Mouse (Mus musculus): Measurements from ENCODE around the gene Stard9.
A peak's percentile ranks its signal among the peaks of the same experiment; 100 is the strongest.

Gene Stard9

DNA sequence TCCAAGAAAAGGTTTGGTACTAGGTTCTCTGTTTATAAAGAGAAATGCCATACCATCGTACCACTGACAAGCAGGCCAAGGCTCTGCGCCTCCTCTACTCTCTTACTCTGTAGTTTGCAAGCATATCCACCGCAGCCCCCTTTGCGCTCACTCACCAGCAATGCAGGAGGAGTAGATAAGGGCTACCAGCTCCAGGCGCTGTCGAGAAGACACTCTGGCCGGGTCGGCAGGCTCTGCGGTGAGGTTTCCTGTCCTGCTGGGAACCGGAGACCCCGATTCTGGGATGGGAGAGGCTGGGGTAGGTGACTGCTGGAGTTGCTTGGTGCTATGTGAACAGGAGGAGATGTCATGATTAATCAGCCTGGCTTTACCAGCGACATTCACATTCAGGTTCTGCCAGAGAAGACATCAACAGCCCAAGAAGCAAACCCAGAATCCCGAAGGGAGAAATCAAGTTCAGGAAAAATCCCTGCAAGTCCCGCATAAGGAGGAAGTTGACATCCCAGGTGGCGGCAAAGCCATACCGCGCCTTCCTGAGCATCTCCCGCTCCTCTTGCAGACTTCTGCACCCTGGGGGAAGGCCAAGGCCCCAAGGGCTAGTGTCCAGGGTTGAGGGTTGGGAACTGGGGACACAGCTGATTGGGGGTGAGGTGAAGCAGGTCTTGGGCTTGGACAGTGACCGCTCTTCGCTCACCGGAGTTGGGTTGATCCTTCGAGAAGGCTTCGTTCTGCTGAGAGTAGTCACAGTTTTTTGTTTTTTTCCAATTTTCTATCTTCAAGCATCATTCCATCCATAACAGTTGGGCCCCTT is 101.1 kb downstream of the Stard9 start:
- DNase-seq (ENCODE audit: low read depth, low spot score), result no peak

- DNase-seq (ENCODE audit: low read depth, low spot score), result peak; percentile 33
Observed at GRCm38 (mm10) chr2:120730639-120731166, 101.8 kb downstream of the Stard9 start.

DNA sequence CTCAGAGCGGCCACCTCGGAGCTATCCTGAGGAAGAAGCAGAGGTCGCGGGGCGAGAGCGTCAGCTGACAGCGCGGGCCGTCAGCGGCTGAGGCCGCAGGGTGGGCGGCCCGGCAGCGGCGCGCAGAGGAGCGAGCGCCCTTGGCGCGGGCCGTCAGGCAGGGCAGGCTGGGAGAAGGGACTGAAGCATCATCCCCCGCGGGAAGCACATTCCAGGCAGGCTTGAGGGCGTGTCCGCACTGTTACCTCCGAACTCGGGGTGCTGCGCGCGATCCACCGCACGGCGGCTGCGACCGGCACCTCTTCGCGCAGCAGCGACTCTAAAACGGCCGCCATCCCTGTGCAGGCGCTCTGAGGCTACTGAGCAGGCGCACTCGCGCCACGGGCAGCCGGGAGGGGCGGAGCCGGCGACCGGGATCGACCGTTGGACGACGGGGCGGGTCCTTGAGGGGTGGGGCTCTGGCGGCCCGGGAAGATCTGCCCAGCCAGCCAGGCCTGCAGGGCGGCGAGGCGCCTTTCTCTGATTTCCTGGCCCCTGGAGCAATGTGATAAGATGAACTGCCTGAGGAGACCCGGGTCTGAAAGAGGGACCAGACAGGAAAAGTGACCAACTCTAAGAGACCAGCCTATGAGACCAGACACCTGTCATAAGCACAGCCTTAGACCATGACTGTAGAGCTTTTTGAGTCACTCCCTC is 102.4 kb downstream of the Stard9 start:
- peak; percentile 94 for DNase-seq (ENCODE audit: low read depth, low spot score)

- no peak for DNase-seq (ENCODE audit: low read depth, low spot score)
Observed at GRCm38 (mm10) chr2:120731877-120732530, 103.1 kb downstream of the Stard9 start.

- no peak for DNase-seq (ENCODE audit: low read depth, low spot score)
Observed at GRCm38 (mm10) chr2:120745496-120745895, 116.6 kb downstream of the Stard9 start.

DNA sequence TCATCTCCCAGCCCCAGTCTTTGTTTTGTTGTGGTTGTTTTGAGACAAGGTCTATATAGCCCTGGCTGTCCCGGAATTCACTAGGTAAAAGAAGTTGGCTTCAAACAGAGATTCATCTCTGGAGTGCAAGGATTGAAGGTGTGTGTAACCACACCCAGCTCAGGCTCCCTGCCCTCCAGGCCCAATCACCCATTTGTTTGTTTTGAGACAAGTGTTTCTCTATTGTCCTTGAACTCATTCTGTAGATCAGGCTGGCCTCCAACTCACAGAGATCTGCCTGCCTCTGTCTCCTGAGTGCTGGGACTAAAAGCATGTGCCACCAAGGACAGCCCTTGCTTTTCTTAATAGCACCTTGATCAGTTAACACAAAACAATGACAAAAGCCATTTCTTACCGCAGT is 119.1 kb downstream of the Stard9 start:
- DNase-seq (ENCODE audit: low read depth, low spot score), result no peak

- no peak for DNase-seq (ENCODE audit: low read depth, low spot score)
Observed at GRCm38 (mm10) chr2:120761922-120762321, 133.0 kb downstream of the Stard9 start.

DNA sequence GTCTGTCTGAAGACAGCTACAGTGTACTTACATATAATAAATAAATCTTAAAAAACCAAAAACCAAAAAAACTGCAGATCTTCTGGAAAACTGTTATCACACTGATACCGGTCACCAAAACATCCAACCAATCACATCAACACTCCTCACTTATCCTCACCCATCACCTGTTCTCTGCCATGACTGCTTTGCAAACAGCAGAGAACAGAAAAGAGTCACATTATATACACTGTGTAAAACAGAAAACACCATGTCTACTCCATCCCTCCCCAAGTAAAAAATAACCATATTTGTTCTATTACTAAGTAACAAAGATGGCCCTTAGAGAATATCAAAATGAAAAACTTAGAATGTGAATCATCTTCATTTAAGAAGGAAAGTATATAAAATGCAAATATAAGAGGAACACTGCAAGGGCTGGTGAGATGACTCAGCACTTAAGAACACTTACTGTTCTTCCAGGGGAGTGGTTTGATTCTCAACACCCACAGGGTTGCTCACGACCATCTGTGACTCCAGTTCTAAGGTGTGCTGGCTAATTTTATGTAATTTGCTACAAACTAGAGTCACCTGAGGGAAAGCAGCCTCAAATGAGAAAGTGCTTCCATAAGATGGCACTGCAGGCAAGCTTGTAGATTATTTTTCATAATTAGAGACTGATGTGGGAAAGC is 141.5 kb downstream of the Stard9 start:
- no peak for DNase-seq (ENCODE audit: low read depth, low spot score)
